Mouse (Mus musculus) thymus, adult 2 months (tissue): Measurements from ENCODE around the gene Plch2. TPM values are rescaled to one million over a fixed set of nuclear protein-coding genes. Genes with fewer than 3 reads are reported as not detected.
A peak's percentile ranks its signal among the peaks of the same experiment; 100 is the strongest.

ENCODE experiments used
- DNase-seq: peaks from one replicate; pipeline ENCODE4 v3.0.0; 2021
- H3K27ac ChIP-seq: fragments of 200-500 bp; 2 replicates; pipeline ENCODE4 v1.5.1; 2012; ENCODE audit warnings: low read length, control low read depth; ENCODE audit not compliant: control insufficient read depth, insufficient read depth
- H3K27me3 ChIP-seq: fragments of 200-500 bp; 2 replicates; pipeline ENCODE4 v1.6.1; 2012; ENCODE audit warnings: mild to moderate bottlenecking, low read length, moderate library complexity, mixed read lengths; ENCODE audit not compliant: control insufficient read depth, insufficient read depth
- H3K36me3 ChIP-seq: fragments of 200-500 bp; 2 replicates; pipeline ENCODE4 v1.6.1; 2012; ENCODE audit warnings: mild to moderate bottlenecking, low read length, moderate library complexity; ENCODE audit not compliant: control insufficient read depth, insufficient read depth
- H3K4me1 ChIP-seq: fragments of 200-500 bp; replicated peaks from 2 replicates; pipeline ENCODE4 v1.6.1; 2012; ENCODE audit warnings: low read length; ENCODE audit not compliant: control insufficient read depth, insufficient read depth
- H3K4me3 ChIP-seq: fragments of 200-500 bp; 2 replicates; pipeline ENCODE4 v1.5.1; 2012; ENCODE audit warnings: mild to moderate bottlenecking, low read length, control low read depth, moderate library complexity; ENCODE audit not compliant: control insufficient read depth, insufficient read depth
- CTCF ChIP-seq: fragments of 200-500 bp; IDR thresholded peaks from 2 replicates; pipeline ENCODE4 v1.5.1; 2012; ENCODE audit warnings: mild to moderate bottlenecking, control low read depth, low read length, moderate library complexity, borderline replicate concordance; ENCODE audit not compliant: control insufficient read depth, poor library complexity, insufficient read depth; ENCODE audit errors: extremely low read depth
- POLR2A ChIP-seq: fragments of 200-500 bp; IDR thresholded peaks from 2 replicates; pipeline ENCODE4 v1.6.1; 2012; ENCODE audit warnings: mild to moderate bottlenecking, low read length, control low read depth, moderate library complexity; ENCODE audit not compliant: control insufficient read depth, poor library complexity, insufficient read depth; ENCODE audit errors: extremely low read depth
- WGBS: fragments of 180-500 bp; shearing (Covaris S2); methylation state at CpG from one replicate; pipeline ENCODE4 v1.1.7; 2018; 5-methylcytosine and 5-hydroxymethylcytosine counted together
- polyA plus RNA-seq: library from polyadenylated mRNA; depleted of rRNA; stranded (reverse); fragments of >200 nt; gene quantifications from 2 replicates; pipeline ENCODE4 v1.2.3, GENCODE M21; 2012; rRNA removed

Plch2 gene
- polyA plus RNA-seq, 1 experiment: 10.0 TPM

- H3K27me3 ChIP-seq: no peaks in the 10 kb centered on the region
- WGBS: 96% methylated on average over 2 of the region's 2 CpGs
- TF ChIP-seq POLR2A (no peak), CTCF (no peak)
- DNase-seq: no peak
- H3K27ac ChIP-seq: 0 out of 2 replicates have a peak overlapping the region, but pooled peaks have one; percentile 19
- no peaks in the 10 kb centered on the region for H3K36me3 ChIP-seq
- peaks cover 30% of the 10 kb centered on the region for H3K4me1 ChIP-seq
- H3K4me3 ChIP-seq: no peak overlapping the region
Measured at GRCm38 (mm10) chr4:154934800-154935199, 121.8 kb downstream of the Plch2 start.

GRCm38 (mm10) chr4:154933306-154933907 lies 123.2 kb downstream of the Plch2 start:
- H3K36me3 ChIP-seq: no peaks in the 10 kb centered on the region
- DNase-seq: no peak
- WGBS: 95% methylated on average over 13 of the region's 13 CpGs

More at GRCm38 (mm10) chr4:154933306-154933907, 123.2 kb downstream of the Plch2 start:
- no peak for TF ChIP-seq POLR2A
- TF ChIP-seq CTCF: no peak
- H3K27ac ChIP-seq: no peak overlapping the region
- H3K27me3 ChIP-seq: no peaks in the 10 kb centered on the region
- H3K4me3 ChIP-seq: no peak overlapping the region
- peaks cover 39% of the 10 kb centered on the region for H3K4me1 ChIP-seq

Other genes with a start within 250 kb of the Plch2 start
- 0.18 and 0.38 TPM in 2 replicates for gene Ttc34, start 219.3 kb downstream of the Plch2 start, polyA plus RNA-seq
- gene Mmel1, start 187.2 kb downstream of the Plch2 start, polyA plus RNA-seq: 0.23 TPM in 2 replicates
- 77.1 and 105 TPM in 2 replicates for gene Fam213b, start 157.6 kb downstream of the Plch2 start, polyA plus RNA-seq
- gene Tnfrsf14, start 128.2 kb downstream of the Plch2 start, polyA plus RNA-seq: 215 and 227 TPM in 2 replicates
- gene Hes5, start 95.9 kb downstream of the Plch2 start, polyA plus RNA-seq: 4.1 and 5.6 TPM in 2 replicates
- 121 and 155 TPM in 2 replicates for gene Pank4, start 92.7 kb downstream of the Plch2 start, polyA plus RNA-seq
- 32.8 and 38.0 TPM in 2 replicates for gene Pex10, start 10.2 kb upstream of the Plch2 start, polyA plus RNA-seq
- gene Rer1, start 29.6 kb upstream of the Plch2 start, polyA plus RNA-seq: 107 and 111 TPM in 2 replicates
- gene Morn1, start 29.8 kb upstream of the Plch2 start, polyA plus RNA-seq: 3.8 and 5.0 TPM in 2 replicates
- gene Ski, start 165.8 kb upstream of the Plch2 start, polyA plus RNA-seq: 70.5 and 79.5 TPM in 2 replicates
- 85.7 and 91.3 TPM in 2 replicates for gene Faap20, start 193.0 kb upstream of the Plch2 start, polyA plus RNA-seq